Mouse (Mus musculus) bone marrow, adult 2 months (tissue): Measurements from ENCODE around the gene Mlxip.

Source experiments
- CTCF ChIP-seq: fragments of 200-500 bp; IDR thresholded peaks from 2 replicates; pipeline ENCODE4 v1.5.1; 2011; ENCODE audit warnings: low read length, control low read depth; ENCODE audit not compliant: control insufficient read depth, insufficient read depth
- POLR2A ChIP-seq: fragments of 200-500 bp; IDR thresholded peaks from 2 replicates; pipeline ENCODE4 v1.6.1; 2011; ENCODE audit warnings: low read depth, mild to moderate bottlenecking, control low read depth, low read length, borderline replicate concordance; ENCODE audit not compliant: control insufficient read depth

DNA sequence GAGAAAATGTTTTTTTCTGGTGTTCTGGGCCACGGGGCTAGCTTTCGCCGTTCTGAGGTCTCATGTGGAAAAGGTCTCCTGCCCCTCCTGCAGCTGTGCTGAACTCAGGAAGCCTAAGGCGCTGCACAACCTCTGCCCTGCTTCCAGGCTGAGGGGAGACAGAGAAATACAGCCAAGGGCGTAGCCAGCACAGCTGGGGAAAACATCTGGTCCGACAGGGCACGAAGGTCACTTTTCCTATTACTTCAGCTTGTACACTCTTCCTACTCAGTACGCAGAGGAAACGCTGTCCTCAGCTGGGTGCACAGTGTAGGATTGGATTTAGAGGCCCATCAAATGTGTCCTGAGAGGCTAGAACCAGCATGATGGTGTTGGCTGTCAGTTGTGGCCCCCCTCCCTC is 95.3 kb downstream of the Mlxip start:
- TF ChIP-seq POLR2A (no peak), CTCF (no peak)
